Mouse (Mus musculus) large intestine, adult 2 months (tissue): ENCODE results near the gene Wbp2nl. TPM values are rescaled to one million over a fixed set of nuclear protein-coding genes. Genes with fewer than 3 reads are reported as not detected.

Experiments used
- DNase-seq: peaks from one replicate; pipeline ENCODE4 v3.0.0-alpha.2; 2012; ENCODE audit warnings: low read depth, low spot score
- WGBS: fragments of 180-500 bp; shearing (Covaris S2); methylation state at CpG from one replicate; pipeline ENCODE4 v1.1.7; 2018; 5-methylcytosine and 5-hydroxymethylcytosine counted together
- polyA plus RNA-seq: library from polyadenylated mRNA; depleted of rRNA; stranded (reverse); fragments of >200 nt; gene quantifications from 2 replicates; pipeline ENCODE4 v1.2.3, GENCODE M21; 2012; rRNA removed

The Wbp2nl gene
- 0.11 TPM in 1 of 2 replicates, not detected in the other for polyA plus RNA-seq

DNA sequence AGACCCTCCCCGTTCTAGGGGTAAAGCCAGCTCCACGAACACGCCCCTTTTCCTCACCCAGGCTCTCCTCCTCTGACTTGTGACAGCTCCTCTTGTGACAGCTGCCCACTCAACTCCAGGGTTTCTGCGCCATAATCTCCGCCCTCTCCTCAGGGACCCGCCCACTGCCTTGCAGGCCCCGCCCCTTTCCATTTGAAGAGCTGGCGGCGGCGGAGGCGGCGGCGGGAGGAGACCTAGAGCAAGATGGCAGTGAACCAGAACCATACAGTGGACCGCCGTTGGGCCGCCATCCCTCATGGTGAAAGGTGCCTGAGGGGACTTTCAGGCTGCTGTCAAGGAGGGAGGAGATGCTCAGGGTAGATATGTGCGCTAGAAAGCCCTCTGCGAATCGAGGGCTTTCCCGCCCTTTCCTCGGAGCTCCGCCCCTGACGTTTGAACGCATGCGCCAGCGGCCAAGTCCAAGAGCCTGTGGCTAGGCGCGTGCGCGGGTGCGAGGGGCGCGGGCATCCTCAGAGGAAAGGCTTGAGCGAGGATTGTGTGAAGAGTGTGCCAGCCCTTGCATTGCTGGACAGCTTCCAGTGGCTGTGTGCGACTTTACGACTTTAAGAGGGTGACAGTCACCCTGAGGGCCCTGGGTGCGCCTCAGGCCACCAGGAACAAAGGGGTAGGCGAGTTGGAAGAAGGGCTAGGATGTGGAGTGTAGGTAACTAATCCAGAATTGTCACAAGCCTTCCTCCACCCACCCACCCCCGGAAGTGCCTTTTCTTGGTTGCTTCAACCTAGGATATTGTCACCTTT lies at the start of gene Wbp2nl:
TSS of gene Wbp2nl (plus strand) at position 191 of the 798 bp plus-strand sequence.
- WGBS, result 49% methylated on average over 39 of the region's 39 CpGs
- DNase-seq, result no peak

DNA sequence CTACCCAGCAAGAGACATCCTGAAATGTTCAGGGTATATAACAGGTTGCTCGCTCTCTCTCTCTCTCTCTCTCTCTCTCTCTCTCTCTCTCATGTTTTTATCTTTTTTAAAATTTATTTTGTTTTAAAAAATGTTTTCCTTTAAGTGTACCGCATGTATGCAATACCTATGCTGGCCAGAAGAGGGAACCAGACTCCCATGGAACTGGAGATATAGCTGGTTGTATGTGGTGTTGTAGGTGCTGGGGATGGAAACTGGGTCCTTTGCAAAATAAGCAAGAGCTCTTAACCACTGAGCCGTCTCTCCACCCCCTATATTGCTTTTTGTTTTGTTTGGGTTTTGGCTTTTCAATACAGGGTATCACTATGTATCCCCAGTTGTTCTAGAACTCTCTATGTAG lies 47.2 kb upstream of the Wbp2nl start:
- DNase-seq, result no peak
- WGBS, result 99% methylated on average over 3 of the region's 3 CpGs

DNA sequence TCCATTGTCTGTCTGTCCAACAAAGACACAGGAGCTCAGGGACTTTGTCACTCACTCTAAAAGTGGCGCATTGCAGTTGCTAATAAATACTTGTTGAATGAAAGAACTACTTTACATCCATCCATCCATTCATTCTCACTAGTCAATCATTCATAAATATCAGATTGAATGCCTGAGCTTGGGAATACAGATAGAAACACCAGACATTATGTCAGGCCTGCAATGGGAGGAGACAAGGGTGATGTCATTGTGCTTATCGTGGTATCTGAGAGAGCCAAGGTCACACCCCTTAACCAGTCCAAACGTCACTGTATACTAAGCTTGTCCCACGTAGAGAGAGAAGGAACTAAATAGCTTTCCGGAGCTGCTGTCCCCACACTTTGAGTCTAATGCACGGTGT lies 46.7 kb upstream of the Wbp2nl start, which contains the start of gene 1500009C09Rik:
TSS of gene 1500009C09Rik (plus strand) at position 301 of the 400 bp plus-strand sequence.
- 68% methylated on average over 6 of the region's 6 CpGs for WGBS

DNA sequence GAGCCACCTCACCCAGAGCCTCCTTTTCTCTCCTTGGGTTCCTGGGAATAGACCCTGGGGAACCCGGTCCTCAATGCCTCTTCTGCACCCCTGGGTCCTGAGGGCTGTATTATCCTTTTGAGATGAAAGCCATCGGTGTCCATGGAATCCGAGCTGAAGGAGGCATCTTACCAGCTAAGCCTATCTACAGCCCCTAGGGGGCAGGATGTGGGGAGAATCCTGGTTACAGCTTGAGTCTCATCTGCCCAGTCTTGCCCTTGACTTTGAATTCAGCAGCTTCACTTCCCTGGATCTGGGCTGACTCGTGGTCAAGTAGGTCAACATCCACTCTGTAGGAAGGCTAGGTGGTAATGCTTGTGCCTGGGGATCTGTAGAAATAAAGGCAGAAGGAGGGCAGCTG lies 43.5 kb upstream of the Wbp2nl start:
- WGBS, result 38% methylated on average over 4 of the region's 4 CpGs
- DNase-seq, result no peak

More for the DNA sequence above, 46.7 kb upstream of the Wbp2nl start, which contains the start of gene 1500009C09Rik:
- DNase-seq, result no peak

DNA sequence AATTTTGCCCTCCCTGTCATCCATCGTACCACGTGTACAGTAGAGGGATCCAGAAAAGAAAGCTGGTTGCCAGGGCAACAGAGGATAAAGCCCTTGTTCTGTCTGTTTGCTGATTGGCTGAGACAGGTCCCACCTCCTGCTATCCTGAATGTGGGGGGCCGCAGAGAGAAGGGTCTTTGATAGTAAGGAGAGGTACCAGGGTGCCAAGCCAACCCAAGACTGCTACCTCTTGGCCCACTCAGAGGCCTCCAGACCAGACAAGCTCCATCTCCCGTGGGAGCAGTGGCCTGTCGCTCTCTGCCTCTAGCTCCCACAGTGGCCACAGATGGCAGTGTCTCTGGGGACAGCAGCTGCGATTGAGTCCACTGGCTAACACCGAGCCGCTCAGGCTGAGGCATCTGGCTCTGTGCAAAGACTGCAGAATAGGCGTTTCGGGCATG lies 42.8 kb upstream of the Wbp2nl start:
- WGBS, result 31% methylated on average over 10 of the region's 10 CpGs
- no peak for DNase-seq

DNA sequence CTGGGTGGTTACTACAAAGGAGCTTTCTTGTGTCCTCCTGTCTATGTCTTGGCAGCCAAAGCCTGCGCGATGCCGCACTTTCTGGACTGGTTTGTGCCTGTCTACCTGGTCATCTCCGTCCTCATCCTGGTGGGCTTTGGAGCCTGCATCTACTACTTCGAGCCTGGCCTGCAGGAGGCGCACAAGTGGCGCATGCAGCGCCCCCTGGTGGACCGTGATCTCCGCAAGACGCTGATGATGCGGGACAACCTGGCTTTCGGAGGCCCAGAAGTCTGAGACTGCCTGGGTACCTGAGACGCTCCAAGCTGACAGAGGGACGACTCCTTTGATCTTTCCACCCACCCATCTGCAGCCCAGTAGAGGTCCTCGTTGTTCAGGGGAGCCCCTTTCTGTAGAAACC lies 39.2 kb upstream of the Wbp2nl start:
- WGBS, result 16% methylated on average over 16 of the region's 16 CpGs
- no peak for DNase-seq

DNA sequence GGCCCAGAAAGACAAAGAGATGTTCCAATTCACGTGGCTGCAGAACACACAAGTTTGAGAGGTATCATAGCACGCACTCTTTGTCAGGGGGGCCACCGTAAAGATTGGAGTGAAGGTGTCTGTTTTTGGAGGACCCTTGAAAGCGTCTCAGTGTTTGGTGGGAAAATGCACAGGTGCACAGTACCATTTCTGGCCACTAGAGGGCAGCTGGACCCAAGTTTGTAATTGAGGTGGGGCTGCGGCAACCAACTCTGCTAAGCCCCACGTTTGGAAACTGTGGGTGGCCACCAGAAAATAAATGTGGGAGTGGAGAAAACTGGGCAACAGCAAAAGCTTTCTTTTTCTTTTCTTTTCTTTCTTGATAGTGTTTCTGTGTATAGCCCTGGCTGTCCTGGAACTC lies 32.4 kb upstream of the Wbp2nl start:
- WGBS, result 8% methylated on average over 6 of the region's 6 CpGs
- no peak for DNase-seq

DNA sequence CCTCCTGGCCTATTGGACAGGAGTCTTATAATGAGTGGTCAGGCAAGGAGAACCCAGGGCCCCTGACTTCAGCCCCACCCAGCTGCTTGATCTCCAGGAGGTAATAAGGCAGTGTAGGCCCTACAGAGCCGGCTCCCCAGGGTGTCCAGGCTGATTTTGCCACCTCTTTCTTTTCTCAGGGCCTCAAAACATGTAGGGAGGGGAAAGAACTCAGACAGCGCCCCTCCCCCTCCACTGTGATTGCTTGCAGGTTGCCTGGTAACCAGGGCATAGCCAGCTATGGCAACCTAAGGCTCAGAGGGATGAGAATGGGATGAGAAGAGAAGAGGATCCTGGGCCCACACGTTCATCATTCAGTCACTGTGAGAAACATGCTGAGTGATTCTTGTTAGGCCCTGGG lies 30.6 kb upstream of the Wbp2nl start:
- no peak for DNase-seq
- WGBS, result 55% methylated on average over 3 of the region's 3 CpGs

DNA sequence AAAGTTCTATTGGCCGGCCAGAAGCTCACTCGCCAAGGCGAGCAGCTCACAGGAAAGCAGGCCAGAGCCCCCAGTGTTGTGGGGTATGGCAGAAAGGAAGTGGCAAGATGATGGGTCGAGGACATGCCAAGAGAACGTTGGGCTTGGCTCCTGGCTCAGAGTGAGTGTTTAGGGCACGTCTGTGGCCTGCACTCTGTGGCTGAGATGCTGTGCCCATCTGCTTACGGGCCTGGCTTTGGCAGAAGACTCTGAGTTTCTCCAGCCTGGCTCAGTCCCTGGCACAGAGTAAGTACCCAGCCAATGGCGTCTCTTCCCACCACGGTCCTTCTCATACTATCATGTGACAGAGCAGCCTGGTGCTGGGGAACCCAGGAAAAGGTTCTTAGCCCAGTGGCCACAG lies 30.0 kb upstream of the Wbp2nl start:
- no peak for DNase-seq
- 81% methylated on average over 9 of the region's 9 CpGs for WGBS

DNA sequence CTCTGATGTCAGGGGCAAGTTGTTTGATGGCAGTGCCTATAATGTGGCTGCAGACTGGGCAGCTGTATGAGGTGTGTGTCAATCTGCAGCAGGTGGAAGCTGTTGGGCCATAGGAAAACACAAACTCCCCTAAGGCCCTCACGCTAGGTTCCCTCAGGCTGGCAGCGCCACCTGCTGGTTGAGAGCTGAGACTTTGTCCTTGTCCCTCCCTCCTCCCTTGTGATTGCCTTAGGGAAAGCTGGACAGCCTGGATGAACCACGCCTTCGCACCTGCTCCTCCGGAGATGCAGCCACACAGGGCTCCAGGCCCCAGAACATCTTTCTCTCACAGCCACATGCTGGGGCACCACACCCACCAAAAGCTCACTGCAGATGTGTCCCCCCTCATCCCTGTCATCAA lies 27.6 kb upstream of the Wbp2nl start:
- peak; percentile 74 for DNase-seq
- WGBS, result 3% methylated on average over 5 of the region's 5 CpGs

DNA sequence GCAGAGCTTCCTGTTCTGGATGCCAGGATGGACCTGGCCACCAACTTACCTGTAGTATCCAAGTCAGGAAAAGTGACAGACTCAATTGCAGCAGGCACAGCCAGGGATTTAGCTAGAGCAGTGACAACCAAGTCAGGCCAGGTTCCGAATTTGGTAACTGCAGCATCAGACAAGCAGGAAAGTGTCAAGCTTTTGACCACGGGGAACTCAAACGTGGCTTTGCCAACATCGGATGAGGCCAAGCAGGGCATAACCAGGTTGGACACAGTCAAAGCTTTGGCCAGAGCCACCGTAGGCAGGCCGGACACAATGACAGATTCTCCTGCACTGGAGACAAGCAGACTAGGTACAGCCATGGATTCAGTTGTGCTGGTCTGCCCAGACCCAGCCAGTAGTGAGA lies 26.5 kb upstream of the Wbp2nl start:
- WGBS, result 82% methylated on average over 6 of the region's 6 CpGs
- DNase-seq, result no peak

DNA sequence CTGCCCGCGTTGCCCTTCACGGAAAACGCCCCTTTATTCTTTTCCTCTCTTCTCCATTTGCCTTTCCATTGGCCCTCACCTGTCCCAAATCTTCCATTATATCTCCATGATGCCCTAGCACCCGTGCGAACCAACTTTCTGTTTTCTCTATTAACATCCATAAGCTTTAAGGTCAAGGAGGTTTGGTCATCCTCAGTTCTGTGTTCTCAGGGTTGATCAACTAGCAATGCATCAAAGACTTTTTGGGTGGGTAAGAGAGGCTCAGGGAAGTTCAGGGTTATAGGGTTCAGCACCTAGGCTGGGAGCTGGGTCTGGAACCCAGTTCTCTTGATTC lies 24.2 kb upstream of the Wbp2nl start, which contains the start of gene Sept3:
TSS of gene Sept3 (plus strand) at position 301 of the 334 bp plus-strand sequence.
- DNase-seq, result no peak
- 29% methylated on average over 6 of the region's 6 CpGs for WGBS

DNA sequence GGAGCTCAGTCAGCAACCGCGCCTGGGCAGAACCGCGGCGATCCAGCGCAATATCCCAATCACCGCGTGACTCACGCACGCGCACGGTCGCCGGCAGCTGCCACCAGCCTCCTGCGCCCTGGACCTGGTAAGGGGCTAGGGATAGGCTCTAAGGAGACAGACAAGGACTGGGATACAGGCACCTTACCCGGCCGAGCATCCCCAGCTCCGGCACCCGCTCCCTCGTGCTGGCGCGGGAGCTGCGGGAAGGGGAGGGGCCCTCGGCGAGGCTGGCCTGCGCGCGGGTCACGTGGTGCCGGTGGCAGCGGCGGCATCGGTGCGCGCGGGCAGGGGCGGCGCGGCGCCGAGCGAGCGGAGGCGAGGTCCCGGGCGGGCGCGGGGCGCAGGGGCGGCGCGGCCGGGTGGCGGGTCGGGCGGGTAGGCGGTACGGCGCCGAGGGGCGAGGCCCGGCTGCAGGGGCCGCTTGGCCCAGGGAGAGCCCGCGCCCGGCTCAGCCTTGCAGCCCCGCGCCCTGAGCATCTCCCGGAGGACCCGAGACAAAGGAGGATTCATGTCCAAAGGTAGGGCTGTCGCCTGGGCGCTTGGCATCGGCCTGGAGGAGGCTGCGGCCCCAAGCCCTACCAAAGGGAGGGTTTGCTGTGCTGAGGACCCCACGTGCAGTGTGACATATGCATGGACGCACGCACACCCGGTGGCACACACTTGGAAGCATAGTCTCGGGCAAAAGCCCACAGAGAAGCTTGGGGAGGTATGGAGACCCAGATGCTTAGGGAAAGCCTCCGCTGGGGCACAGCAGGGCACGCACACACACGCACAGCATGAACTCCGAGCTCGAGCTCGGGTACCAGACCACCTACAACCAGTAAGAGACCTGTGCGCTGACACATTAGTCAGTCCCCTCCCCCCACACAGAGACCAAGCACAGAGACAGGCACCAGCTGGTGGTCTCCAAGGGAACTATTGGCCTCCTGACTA lies 23.5 kb upstream of the Wbp2nl start:
- 2% methylated on average over 84 of the region's 86 CpGs for WGBS
- no peak for DNase-seq

DNA sequence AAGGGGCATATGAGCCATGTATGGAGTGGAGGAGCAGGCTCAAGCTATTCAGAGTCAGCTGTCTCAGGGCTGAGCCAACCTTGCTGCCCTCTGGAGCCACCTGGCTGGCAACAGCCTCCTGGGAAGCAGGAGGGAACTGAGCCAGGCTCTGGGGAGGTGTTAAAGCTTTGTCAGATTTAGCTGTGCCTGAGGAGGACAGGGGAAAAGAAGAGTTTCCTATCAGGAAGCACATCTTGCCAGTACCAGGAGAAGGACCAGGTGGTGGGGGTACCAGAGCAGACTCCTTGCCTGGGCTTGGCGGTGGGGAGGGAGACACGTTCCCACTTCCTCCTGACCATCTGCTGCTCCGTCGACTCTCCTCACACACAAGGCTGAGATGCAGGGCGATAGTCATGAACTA lies 21.2 kb upstream of the Wbp2nl start:
- no peak for DNase-seq
- WGBS, result 67% methylated on average over 5 of the region's 5 CpGs

DNA sequence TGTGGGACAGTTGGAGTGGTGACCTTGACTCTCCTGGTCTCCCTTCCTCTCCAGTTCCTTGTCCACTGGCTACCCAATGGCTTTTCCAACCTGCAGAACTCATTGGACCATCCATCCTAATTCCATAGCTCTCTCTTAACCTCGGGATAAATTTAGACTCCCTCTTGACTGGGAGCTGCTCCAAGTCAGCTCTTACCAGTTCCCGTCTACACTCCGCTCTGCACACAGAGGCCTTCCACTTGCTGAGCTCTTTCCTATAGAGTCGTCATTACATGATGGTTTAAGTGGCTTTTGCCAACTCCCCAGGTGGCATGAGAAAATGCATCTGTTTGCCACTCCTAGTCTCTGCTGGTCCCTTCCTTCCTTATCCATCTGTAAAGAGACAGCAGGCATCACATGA lies 18.1 kb upstream of the Wbp2nl start:
- WGBS, result 66% methylated on average over 4 of the region's 4 CpGs
- DNase-seq, result no peak

DNA sequence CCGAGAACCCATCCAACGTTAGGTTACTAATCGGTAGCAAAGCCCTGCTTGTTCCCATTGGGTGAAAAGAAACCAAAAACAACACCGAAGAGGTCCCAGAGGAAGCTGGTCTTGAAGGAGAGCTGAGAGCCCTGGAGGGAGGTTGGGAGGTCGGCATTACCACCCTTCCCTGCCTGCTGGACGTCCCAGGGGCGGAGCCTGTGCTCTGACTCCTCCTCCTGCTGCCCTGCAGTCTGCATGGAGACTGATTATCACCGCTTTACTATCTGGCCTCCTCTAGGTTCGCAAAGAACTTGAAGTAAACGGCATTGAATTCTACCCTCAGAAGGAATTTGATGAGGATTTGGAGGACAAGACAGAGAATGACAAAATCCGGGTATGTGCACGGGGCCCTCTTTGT lies 12.6 kb upstream of the Wbp2nl start:
- WGBS, result 63% methylated on average over 12 of the region's 12 CpGs
- no peak for DNase-seq

DNA sequence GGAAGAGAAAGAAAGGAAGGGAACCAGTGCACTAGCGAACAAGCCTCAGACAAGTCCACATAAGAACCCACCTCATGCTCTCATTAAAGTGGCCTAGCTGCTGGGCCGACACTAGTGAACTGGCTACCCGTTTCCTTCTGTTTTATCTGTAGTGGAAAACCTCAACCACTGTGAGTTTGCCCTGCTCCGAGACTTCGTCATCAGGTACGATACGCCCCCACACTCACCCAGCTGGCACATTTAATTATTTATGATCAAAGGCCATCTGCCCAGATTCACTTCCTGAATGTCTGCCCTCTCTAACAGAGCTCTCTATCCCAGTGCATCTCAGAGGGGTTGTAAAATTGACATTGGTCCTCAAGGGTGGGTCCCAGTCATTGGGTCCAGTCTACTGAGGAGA lies 8.5 kb upstream of the Wbp2nl start:
- no peak for DNase-seq
- 54% methylated on average over 7 of the region's 7 CpGs for WGBS

DNA sequence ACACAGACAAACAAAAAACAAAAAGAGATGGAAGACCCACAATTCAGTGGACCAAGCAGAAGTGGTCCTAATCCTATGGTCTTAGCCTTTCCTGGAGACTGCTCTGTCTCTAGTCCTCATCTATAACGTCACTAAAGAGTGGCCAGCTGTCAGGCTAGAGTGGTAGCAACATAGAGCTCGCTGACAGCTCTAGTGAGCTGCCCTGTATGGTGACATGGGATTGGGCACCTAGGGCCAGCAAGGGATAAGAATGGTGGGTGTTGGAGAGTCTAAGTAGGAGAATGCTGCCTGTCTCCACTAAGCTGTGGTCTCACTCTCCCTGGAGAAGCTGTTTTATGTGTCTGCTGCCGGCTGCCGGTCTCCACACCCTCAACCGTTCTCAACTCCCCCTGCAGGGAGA lies 5.9 kb upstream of the Wbp2nl start:
- DNase-seq, result no peak
- WGBS, result 22% methylated on average over 5 of the region's 5 CpGs

DNA sequence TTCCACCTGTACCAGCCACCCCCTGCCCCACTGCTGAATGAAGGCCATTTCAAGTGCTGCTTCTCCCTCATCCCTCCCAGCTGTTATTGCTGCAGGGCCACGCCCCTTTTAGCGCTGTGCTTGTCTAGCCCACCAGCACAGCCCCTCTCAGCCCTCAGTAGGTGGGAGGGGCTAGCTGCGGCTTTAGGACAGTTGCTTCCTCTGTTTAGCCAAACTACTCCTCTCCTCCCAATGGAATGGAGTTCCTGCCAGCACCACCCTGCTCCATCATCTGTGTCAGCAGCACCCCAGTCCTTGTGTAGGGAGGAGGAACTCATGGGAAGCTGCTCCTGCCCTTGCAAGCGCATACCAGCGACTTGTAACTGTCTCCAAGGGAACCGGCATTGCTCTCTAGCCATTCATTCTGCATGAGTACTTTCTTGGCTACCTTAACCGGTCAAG lies 5.5 kb upstream of the Wbp2nl start:
- DNase-seq, result no peak

DNA sequence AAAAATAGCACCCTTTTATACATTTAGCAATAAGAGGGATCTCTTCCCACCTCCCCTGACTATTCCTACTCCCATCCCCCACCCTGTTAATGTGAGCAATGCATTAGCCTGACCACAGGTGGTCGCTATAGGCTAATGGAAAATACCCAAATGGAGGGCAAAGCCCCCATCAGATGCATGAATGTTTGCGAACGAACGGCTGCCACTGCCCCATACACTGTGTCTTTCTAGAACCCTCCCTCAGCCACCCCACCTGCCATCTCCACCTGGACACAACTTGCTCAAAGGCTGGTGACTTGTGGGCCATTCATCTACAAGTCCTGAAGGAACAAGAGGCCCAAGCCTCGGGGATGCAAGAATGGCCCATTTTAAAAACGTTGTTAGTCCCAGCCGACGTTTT lies 4.7 kb upstream of the Wbp2nl start:
- no peak for DNase-seq
- 50% methylated on average over 8 of the region's 8 CpGs for WGBS

More for the DNA sequence above, 5.5 kb upstream of the Wbp2nl start:
- 12% methylated on average over 7 of the region's 7 CpGs for WGBS
